Mouse (Mus musculus) T-helper 2 cell (primary cell): Measurements from ENCODE around the gene Scamp4.
"Not testable (repeated sequence)": the region's sequence is repeated elsewhere in the genome, so short reads cannot be mapped to it uniquely, and the experiment has no call there.

Experiments
- in situ Hi-C: fragments of 300-600 bp; cut with MboI, MseI; formaldehyde crosslinking; loops from one replicate; pipeline ENCODE4 v1.15.1; 2025; ENCODE audit warnings: high pct_unique_total_duplicates

The Scamp4 gene

DNA sequence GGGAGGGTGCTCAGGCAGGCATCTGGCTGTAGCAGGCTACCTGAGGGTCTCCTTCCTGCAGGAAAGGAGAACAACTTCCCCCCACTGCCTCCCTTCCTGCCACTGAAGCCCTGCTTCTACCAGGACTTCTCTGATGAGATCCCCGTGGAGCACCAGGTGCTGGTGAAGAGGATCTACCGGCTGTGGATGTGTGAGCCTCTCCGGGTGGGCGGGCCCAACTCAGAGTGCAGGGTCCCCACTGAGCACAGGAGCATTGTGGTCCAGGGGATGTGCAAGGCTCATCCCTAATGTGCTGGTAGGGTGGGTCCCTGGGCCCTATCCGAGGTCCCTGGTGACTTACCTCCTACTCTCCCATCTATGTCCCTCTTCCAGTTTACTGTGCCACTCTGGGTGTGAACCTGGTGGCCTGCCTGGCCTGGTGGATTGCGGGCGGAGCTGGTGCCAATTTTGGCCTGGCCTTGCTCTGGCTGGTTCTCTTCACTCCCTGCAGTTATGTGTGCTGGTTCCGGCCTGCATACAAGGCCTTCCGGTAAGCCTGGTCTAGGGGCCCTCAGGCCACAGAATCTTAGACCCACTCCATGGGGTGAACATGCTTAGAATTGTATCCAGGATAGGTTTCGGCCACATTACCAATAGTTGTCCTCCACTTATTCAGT is 6.7 kb downstream of the Scamp4 start:
- in situ Hi-C loops, result no loop called here

DNA sequence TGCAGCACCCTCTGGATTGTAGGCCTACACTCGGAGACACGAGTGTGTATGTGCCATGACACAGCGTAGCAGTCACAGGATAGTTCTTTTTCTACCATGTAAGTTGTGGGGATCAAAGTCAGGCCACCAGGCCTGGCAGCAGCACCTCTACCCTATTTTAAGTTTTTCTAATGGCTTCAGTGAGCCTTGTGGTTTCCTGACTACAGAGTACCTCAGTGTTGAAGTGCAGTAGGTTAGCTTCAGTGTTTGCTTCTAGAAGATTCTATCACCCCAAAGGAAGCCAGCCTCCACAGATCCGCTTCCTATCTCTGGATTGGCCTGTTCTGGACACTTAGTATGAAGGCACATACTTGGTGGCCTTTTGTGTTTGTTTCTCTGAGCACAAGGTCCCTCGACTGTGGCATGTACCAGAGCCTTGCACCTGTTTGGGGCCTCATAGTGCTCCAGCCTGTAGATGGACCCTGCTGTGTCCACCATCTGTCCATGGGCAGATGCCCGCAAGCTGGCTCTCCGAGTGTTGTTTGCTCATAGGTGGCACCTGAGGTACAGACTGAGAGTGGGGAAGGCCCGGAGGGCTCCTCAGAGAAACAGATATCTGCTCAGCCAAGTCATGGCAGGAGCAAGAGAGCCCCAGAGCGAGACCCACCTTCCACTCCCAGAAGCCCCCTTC is 7.6 kb downstream of the Scamp4 start:
- in situ Hi-C loops, result no loop called here

DNA sequence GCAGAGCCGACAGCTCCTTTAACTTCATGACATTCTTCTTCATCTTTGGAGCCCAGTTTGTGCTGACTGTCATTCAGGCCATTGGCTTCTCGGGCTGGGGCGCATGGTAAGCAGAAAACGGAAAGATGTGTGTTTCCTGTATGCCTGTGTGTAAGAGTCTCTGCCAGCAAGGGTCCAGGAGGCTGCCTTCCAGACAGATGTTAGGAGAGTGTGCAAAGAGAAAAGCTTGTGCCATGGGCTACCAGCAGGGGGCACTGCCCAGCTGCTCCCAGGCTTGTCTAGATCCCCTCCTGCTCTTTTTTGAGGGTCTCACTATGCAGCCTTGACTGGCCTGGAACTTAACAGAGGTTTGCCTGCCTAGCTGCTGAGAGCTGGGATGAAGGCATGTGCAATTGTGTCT is 8.4 kb downstream of the Scamp4 start:
- in situ Hi-C loops, result no loop called here

DNA sequence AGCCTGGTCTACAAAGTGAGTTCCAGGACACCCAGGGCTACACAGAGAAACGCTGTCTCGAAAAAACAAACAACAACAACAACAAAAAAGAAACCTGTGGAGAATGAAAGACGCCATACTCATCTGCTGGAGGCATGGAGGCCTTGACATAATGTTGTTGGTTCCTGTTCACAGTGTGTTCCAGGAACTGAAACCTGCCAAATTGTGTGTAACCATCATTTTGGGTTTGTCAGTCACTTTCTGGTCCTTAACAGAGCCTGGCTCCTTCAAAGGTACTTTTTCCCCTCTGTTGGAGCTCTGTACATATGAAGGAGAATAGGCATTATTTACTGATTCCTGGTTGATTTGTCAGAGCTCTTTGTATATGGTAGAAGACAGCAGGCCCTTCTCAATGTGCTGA is 9.2 kb downstream of the Scamp4 start:
- in situ Hi-C loops, result no loop called here

DNA sequence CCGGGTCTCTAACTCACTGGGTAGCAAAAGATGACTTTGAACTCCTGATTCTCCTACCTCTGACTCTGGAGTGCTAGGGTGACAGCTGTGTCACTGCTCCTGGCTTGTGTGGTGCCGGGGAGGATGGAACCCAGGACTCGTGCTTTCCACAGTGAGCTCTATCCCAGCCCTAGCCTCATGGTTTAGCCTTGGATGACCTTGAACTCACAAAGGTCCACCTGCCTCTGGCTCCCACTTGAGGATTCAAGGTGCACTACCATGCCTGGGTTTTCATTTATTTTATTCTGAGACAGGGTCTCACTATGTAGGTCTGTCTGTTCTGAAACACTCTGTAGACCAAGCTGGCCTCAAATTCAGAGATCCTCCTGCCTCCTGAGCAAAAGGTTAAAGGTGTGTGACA is 11.1 kb downstream of the Scamp4 start:
- in situ Hi-C loops, result no loop called here

DNA sequence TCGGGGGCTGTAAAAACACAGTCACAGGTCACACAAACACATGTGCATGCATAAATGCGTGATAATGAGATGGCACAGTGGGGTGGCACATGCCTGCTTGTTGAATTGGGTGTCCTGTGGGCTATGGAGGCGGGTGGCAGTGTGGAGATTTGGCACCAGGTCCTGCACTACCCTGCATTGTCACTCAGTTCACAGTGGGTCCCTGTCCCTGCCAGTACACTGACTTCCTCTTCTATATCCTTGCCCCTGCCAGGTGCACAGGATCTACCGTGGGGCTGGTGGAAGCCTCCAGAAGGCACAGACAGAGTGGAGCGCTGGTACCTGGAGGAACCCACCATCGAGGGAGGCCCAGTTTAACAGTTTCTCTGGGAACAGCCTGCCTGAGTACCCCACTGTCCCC is 11.7 kb downstream of the Scamp4 start:
- in situ Hi-C loops, result no loop called here

DNA sequence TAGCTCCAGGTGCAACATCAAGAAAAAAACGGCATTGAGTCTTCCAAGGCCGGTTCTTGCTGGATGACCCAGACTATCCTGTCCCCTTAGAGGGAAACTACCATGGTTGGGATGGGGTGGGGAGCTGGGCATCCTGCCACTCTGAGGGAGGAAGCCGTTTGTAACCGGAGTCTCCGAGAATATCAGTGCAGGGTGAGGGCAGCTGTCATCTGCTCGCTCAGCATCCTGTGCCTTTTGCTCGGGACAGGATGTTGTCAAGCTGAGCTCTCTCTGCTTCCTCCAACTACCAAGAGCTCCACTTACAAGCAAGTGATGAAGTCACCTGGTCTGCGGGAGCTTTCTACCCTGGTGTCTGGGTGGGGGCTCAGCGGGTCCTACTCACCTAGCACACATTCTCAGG is 15.5 kb downstream of the Scamp4 start:
- in situ Hi-C loops, result no loop called here

DNA sequence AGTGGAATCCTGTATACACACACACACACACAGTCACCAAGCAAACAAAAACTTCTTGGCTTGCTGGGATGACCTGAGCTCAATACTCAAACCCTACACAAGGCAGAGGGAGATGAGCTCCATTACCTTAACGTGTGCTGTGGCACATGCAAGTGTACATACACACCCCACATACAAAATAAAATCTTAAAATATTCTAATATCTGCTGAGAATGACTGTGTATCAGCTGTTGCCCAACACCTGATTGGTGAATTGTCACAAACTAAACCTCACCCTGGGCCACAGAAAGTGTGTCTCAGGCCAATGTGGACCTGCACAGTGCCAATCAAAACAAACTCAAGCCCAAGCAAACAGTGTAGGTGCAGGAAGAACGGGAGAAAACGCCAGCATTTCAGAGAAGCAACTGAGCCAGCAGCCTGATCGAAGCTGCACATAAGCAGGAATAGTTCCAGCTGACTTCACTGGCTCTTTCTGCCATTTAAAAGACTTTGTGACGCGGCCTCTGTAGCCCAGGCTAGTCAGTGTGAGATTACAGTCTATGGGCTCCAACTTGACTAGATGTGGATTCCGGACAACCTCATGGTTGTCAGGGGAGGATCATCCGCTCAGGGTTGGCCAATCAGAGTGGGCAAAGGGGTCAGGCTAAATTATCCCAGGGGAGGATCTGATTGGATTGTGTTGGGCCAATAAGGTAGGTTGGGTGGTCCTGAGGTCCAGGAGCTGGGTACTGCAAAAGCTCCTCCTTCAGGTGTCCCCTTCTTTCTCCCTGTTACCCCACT is 17.0 kb downstream of the Scamp4 start:
- in situ Hi-C loops, result no loop called here

DNA sequence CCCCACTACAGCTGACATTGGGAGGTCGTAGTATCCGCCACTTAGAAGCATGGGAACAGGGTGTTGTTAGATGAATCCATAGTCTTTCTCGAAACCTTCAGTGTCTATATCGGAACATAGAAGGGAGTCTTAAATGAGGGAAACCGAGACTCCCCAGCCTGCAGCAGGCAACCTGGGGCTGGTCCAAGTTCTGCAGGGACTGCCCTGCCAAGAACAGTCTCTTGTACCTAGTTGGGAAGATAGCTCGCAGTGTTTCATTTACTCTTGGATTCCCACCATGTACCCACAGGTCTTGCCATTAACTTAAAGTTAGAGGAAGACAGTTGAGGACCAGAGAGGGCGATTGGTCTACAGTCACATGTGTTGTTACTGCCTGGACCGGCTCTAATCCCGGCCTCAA is 17.7 kb downstream of the Scamp4 start:
- in situ Hi-C loops, result no loop called here

DNA sequence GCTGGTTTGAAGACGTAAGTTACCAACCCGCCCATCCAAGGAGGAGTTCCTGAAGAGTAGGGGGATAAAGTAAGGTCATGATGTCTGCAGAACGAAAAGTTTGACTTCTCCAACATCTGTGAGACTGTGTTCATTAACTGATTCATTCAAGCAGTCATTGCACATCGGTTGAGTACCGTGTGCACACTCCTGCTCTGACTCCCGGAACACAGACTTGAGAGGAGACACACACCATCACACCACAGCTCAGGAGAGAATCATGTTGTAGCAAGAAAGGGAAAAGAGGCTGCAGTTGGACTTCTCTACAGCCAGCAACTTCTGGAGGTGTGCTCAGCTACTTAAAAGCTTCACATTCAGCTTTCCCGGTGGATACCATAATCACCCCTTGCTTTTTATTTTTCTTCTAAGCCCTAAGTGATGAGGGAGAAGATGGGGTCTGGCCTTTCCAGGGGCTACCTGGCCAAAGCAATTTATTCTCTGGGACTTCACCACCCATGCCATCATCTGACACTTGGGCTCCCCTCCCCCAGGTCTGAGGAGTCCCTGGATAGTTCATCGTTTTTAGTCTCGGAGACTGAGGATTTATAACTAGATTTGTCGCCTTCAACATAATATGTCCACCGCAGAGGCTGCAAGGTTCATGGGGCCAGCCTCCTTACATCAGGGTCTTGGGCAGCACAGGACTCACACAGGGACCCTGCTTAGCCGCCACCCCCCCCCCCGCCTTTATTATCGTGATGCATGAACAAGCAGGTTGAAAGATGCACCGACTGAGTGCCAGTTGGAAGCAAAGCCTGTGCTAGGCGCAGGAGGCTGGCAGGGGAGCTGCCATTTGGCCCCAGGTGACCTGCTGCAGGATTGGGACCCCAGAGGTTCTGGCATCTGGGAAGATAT is 18.4 kb downstream of the Scamp4 start:
- in situ Hi-C loops, result no loop called here

DNA sequence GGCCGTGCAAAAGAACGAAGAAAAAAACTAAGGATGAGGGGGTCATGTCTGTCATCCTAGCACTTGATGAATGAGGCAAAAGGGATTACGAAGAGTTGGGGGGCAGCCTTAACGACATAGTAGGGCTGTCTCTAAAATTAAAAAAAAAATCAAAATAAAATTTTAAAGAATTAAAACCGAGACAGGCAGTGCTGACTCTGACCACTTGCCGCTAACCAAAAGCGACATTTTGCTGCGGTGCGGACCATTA is 18.9 kb downstream of the Scamp4 start:
- in situ Hi-C loops, result no loop called here

DNA sequence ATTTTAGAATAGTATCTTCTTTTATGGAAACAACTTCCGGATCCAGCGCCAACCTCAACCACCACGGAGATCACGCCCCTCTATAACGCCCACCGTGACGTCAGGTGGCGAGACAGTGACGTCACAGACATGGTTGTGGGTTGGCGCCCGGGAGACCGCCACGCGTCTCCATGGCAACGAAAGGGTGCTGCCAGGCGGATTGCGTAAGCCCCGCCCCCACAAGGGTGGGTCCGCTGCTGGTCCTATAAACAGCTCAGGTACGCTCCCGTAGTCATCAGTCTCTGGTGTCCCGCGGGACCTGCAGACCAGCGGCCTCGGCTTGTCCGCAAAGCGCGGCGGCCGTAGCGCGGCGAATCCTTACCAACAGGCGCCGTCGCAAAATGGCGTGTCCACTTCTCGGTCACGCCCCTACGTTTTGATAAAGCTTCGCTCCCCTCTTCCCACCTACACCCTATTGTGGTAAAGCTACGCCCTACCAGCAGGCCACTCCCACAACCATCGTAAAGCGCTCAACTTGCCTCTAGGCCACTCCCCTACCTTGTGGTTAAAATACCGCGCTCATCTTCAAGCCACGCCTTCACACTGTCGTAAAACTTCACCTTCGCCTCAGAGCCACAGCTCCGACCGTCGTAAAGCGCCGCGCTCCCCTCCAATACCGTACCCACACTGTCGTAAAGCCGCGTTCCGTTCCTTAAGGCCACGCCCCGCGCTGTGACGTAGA is 19.4 kb downstream of the Scamp4 start:
- in situ Hi-C loops, result no loop called here

DNA sequence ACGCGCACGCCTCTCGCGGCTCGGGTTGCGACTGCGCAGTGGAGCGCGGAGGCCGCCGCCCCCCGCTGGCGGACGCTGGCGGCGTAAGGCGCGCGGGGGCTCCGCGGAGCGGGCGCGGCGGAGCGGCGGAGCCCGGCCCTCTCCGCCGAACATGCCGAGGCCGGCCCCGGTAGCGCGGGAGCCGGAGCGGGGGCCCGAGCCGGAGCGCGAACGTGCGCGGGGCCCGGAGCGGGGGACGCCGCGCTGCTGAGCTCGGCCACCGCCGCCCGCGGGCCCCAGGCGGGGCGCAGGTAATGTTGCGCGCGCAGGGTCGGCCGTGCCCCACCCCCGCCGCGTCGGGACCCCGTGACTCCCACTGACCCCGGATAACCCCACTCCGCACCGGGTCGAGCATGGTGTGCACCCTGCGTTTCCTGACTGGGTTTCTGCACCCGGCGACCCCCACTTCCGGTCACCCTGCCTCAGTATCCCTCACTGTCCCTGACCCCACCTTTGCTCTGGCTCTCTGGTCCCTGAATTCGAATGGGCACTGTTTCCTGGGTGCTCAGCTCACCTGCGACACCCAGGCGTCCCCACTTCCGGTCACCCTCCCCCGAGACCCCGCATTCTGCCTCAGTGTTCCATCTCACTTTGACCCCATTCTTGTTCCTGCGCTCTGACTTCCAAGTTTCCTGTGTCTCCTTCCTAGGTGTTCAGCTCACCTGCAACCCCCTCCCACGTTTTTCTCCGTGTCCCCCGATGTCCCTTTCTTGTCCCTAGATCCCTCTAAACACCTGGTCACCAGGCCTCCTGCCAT is 20.2 kb downstream of the Scamp4 start, which contains the start of gene Csnk1g2:
Csnk1g2 (plus strand) TSS at position 178 of the 796 bp plus-strand sequence.
- in situ Hi-C loops, result no loop called here

DNA sequence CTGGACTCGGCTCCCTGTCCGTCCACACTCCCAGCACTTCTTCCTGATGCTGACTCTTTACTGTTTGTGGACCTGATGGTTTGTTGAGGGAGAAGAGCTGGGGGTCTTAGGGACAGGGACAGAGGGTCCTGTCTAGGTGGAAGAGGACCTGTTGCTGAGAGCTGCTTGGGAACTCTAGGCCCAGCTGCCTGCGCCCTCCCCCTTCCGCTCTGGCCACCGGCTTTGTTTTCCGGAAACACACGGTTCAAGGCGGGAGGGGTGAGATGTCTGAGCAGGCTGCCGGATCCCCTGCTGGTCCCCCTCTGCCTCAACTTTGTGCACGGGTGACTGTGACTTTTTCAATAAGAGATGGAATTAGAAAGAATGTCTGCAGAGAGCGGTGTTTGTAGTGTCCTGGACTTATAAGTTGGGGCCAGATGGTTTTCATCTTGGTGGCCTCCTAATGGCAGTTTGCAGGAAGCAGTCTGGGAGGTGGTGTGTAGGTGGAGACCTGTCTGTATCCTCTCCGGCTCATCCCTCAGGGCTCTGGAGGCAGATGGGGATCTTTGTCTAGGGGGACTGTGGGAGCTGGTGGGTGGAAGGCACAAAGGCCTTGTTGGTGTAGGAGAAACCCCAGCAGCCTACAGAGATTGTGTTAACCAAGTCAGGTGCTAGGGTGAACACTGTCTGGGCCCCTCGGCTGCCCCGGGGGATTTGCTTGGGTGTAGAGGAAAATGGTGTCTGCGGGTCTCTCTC is 21.0 kb downstream of the Scamp4 start:
- in situ Hi-C loops, result no loop called here

DNA sequence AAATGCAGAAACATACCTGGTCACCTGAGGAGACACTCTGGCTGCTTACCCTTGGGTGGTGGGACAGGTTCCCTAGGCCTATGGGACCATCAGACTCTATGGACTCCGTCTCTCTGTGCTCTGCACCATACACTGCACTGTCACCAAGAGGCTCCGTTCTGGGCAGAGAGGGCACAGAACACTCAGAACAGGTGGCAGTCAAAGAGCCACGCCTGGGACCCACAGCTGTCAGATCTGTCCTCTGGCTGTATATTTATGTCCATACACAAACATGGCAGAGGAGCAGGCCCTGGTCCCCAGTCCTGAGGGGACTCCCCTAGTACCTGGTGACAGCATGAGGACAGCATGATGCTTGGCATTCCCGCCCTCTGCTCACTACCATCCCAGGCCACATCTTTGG is 23.1 kb downstream of the Scamp4 start:
- in situ Hi-C loops, result loop anchor here (5.0 kb wide), 1 partner anchor 62 kb away; no protein-coding TSS in a partner anchor

DNA sequence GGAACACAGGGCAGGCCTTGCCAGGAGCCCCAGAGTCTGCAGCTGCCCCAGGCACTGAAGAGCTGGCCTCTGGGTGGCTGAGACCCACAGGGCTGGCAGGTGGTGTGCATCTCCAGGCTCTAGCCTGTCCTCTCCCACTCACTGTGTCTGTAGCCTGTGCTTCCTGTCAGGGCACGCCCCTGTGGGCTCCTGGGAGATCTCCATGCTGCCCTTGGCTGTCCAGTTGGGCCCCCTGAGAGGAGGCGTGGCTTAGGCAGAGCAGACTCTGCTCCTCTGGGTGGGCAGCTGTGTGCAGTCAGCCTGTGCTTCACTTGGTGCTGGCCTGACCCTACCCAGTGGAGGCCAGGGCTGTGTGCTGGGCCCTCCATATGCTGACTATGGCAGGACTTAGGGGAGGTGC is 25.0 kb downstream of the Scamp4 start:
- in situ Hi-C loops, result loop anchor here (5.0 kb wide), 1 partner anchor 60 kb away; no protein-coding TSS in a partner anchor

DNA sequence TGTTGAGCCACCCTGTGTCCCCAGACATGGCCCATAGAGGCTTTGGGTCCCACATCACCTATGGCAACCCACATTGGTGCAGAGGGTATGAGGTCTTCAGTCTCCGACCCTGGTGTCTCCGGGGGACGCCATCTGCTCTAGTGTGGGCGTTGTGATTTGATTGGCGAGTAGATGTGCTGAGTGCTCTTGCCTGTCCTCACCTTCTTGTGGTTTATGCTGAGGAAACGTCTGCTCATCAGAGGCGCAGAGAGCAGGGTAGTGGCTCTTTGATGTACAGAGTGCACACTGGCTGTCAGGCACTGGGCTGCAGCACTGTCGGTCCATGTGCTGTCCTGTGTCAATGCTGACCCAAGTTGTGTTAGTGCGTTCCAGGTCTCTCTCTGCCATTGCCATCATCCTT is 26.3 kb downstream of the Scamp4 start:
- in situ Hi-C loops, result loop anchor here (5.0 kb wide), 1 partner anchor 58 kb away; no protein-coding TSS in a partner anchor

DNA sequence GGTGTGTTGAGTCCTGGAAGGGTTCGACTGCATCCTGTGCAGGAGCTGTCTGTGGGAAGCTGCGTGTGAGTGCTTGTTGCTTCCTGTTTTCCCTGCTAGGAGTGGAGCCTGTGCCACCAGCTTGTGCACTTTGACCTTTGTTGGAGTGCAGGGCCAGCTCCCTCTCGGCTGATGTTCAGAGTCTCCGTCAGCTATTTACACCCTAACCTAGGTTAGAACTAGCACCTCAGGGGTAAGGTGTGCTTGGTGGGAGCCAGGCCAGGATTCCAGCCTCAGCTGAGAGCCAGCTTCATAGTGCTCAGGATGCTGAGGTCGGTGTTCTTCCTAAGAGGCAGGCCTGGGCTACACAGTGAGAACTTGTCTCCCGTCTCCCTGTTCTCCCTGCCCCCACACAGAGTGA is 32.7 kb downstream of the Scamp4 start:
- in situ Hi-C loops, result no loop called here

DNA sequence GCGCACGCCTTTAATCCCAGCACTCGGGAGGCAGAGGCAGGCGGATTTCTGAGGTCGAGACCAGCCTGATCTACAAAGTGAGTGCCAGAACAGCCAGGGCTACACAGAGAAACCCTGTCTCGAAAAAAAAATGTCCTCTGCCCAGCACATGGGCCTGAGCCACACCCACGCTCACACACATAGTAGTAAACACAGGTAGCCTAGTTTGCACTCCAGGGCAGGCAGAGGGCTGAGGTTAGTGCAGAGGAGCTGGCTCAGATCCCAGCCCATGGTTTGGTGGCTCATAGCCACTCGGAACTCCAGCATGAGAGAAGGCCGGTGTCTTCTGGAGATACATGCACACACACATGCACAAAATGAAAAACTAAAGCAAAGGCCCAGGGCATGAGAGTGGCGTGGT is 44.3 kb downstream of the Scamp4 start:
- in situ Hi-C loops, result no loop called here

DNA sequence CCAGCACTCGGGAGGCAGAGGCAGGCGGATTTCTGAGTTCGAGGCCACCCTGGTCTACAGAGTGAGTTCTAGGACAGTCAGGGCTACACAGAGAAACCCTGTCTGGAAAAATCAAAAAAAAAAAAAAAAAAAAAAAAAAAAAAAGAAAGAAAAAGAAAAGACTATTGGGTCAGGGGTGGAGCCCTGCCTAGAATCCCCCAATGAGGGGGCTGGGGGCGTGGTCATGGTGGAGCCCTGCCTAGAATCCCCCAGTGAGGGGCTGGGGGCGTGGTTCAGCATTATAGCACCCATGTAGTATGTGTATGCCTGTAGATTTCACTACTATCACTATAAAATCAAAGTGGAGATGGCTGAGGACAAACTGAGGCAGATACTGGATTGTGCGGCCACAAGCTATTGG is 47.2 kb downstream of the Scamp4 start:
- in situ Hi-C loops, result not testable (repeated sequence)
